Mouse (Mus musculus) cerebellum, postnatal 10 days (tissue): ENCODE measurements around the gene Galc.

ENCODE experiments used
- DNase-seq, 2 experiments: peaks; one replicate each; pipeline ENCODE4 v3.0.0; 2021; ENCODE audit warnings: mixed read lengths in 2 of 2

The Galc gene

DNA sequence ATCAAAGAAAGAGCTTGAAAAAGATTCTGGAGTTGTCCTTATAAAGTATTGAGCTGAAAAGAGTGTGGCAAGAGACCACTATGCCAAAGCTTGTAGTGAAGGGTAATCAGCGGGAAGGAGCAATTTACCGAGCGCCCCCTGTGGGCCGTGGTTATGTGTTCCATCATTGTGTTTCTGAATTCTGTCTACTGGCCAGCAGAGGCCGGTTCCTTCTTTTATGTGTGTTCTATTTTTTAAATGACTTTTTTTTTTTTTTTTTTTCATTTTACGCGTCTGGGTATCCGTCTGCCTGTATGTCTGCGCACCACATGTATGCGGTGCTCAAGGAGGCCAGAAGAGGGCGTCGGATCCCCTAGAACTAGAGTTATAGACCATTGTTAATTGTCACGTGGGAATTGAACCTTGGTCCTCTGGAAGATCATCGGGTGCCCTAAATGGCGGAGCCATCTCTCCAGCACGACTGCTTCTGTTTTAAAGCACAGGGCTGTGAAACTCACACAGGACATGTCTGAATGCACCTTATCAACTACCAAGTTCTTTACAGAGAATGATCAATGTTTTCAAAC, 78.9 kb downstream of the Galc start:
- DNase-seq = peak; percentile 31 to 45

DNA sequence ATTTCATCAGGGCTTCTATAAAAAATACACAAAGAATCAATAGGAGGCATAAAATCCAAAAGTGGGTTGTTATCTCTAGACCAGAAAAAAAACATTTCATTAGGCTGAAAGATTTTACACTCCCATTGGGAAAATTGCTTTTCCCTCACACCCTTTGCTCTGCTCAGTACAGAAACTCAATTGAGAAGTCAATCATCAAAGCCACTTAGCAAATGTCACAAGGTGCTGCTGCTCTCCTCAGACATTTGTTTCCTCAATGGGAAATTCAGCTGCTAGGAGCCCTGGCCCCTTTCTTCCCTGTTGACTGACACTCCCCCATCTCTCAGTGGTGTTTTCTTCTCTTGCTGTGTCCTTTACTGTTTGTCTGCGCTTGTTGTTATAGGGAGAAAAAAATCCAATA, 79.8 kb downstream of the Galc start:
- DNase-seq = no peak

DNA sequence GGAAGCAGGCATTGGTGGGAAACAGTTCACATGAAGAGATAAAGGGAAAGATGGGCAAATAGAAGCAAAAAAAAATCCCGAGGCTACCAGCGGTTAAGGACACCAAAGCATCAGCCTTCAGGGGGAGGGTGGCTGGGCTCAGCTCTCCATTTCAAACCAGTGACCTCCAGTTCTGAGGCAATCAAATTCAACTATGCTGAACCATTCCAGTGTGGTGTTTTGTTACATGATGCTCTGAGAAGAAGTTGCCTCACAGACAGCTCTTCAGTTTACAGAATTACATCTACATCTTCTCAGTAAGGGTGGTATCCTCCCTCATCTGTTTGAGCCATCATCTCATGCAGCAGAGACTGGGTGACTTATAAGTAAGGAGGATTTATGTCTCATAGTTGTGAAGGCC, 82.6 kb downstream of the Galc start:
- no peak for DNase-seq

DNA sequence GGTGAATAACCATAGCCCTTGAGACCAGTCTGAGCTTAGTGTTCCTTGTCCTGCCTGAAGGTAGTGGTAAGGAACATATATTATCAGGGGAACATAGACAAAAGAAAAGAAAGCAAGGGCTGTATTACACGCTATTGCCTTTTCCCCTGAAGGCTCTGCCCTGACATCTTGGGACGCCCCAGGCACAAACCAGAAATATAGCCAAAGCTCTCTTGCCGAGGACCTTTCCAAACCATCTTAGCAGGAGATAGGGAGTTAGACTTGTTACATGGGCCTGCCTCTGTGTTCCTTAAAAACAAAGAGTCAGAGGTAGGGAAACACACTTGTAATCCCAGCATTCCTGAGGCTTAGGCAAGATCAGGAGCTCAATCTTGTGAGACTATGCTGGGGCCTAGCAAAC, 97.4 kb downstream of the Galc start:
- DNase-seq = no peak

DNA sequence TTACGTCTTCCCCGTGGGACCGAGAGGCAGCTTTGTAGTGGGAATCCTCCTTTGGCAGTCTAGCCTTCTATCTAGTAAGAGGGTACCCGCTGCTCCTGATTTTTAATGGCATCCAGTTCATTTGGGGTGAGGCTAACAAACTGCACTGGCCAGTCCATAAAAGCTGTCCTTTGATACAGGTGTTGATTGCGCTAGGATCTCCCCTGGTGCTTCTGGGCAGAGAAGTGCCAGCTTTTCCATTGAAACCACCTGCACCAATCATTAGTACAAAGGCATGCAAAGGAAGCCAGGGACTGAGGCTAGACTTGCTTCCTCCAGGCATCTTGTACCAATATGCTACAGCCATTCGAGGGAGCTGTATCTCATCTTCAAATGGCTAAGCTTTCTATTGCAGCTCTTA, 98.4 kb downstream of the Galc start:
- no peak for DNase-seq
